Mouse (Mus musculus) cortical plate, adult 2 months (tissue): Measurements from ENCODE around the gene 6330409D20Rik.

Experiments used
- CTCF ChIP-seq: fragments of 200-500 bp; IDR thresholded peaks from 2 replicates; pipeline ENCODE4 v1.5.1; 2011; ENCODE audit warnings: mild to moderate bottlenecking, control low read depth, low read length; ENCODE audit not compliant: insufficient read depth; ENCODE audit errors: extremely low read depth
- POLR2A ChIP-seq: fragments of 200-500 bp; IDR thresholded peaks from 2 replicates; pipeline ENCODE4 v1.6.1; 2011; ENCODE audit warnings: mild to moderate bottlenecking, low read length, control low read depth; ENCODE audit not compliant: insufficient read depth; ENCODE audit errors: extremely low read depth

DNA sequence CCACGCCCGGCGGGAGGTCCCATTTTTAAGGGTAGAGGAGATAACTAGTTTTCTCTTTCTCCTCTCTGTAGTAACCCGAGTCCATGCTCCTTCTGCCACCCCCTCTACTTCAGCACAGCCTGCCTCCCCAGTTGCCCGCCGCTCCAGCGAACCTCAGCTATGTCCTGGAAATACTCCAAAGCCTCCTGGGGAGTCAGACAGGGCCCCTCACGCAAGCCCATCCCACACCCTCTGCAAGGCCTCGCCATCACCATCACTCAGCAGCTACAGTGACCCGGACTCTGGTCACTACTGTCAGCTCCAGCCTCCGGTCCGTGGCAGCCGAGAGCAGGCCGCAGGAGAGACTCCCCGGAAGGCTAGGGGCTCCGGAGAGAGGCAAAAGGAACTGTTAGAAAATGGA is 8.3 kb upstream of the 6330409D20Rik start:
- TF ChIP-seq CTCF: no peak
- no peak for TF ChIP-seq POLR2A
